Mouse (Mus musculus) forebrain, postnatal 0 days (tissue): ENCODE measurements around the gene Cdk2ap2. TPM values are rescaled to one million over a fixed set of nuclear protein-coding genes. Genes with fewer than 3 reads are reported as not detected.

Source experiments
- ATAC-seq: fragments of 200-750 bp; cut with Nextera tagmentation; 2 replicates; pipeline ENCODE4 v1.8.0; 2017; ENCODE audit warnings: mild to moderate bottlenecking, moderate library complexity
- DNase-seq: peaks from one replicate; pipeline ENCODE4 v3.0.0-alpha.2; 2015
- H3K27ac ChIP-seq: fragments of 300-500 bp; sonication (generic); 2 replicates; pipeline ENCODE4 v1.5.1; 2014; ENCODE audit warnings: low read depth, mild to moderate bottlenecking, antibody characterized with exemption, low read length, moderate library complexity, mixed read lengths
- H3K27me3 ChIP-seq: fragments of 300-500 bp; sonication (generic); 2 replicates; pipeline ENCODE4 v1.6.1; 2014; ENCODE audit warnings: mild to moderate bottlenecking, low read length, mixed read lengths; ENCODE audit not compliant: insufficient read depth
- H3K36me3 ChIP-seq: fragments of 300-500 bp; sonication (generic); 2 replicates; pipeline ENCODE4 v1.6.1; 2014; ENCODE audit warnings: mild to moderate bottlenecking, moderate library complexity; ENCODE audit not compliant: insufficient read depth
- H3K4me1 ChIP-seq: fragments of 300-500 bp; sonication (generic); 2 replicates; pipeline ENCODE4 v1.6.1; 2014; ENCODE audit warnings: antibody characterized with exemption; ENCODE audit not compliant: insufficient read depth
- H3K4me2 ChIP-seq: fragments of 300-500 bp; sonication (generic); 2 replicates; pipeline ENCODE4 v1.6.1; 2014; ENCODE audit warnings: low read depth, mild to moderate bottlenecking, moderate library complexity
- H3K4me3 ChIP-seq: fragments of 300-500 bp; sonication (generic); 2 replicates; pipeline ENCODE4 v1.5.1; 2014; ENCODE audit warnings: low read depth, low read length, mixed read lengths
- H3K9ac ChIP-seq: fragments of 300-500 bp; sonication (generic); 2 replicates; pipeline ENCODE4 v1.6.1; 2014; ENCODE audit warnings: mild to moderate bottlenecking
- H3K9me3 ChIP-seq: fragments of 300-500 bp; sonication (generic); 2 replicates; pipeline ENCODE4 v1.6.1; 2016; ENCODE audit warnings: low read length
- CTCF ChIP-seq: sonication (generic); IDR thresholded peaks from 2 replicates; pipeline ENCODE4 v1.5.1; 2016; ENCODE audit warnings: antibody characterized with exemption, control low read depth, low read depth
- WGBS: fragments of 180-500 bp; shearing (Covaris S2); extraction: QIAGEN DNeasy Blood & Tissue Kit; methylation state at CpG from one replicate; pipeline ENCODE4 v1.1.7; 2014; 5-methylcytosine and 5-hydroxymethylcytosine counted together
- polyA plus RNA-seq: library from polyadenylated mRNA; unstranded; fragments of >200 nt; fragmentation: Nextera tagmentation; extraction: Ambion mirVana; gene quantifications from 2 replicates; pipeline ENCODE4 v1.2.1, GENCODE M21; 2015
- total RNA-seq: library from RNA; depleted of rRNA; stranded (reverse); fragments of >200 nt; gene quantifications from 2 replicates; pipeline ENCODE4 v1.2.3, GENCODE M21; 2014

Cdk2ap2 gene
- total and polyA plus RNA-seq, 2 experiments from 2014 or later, result 34.4 to 59.9 TPM

DNA sequence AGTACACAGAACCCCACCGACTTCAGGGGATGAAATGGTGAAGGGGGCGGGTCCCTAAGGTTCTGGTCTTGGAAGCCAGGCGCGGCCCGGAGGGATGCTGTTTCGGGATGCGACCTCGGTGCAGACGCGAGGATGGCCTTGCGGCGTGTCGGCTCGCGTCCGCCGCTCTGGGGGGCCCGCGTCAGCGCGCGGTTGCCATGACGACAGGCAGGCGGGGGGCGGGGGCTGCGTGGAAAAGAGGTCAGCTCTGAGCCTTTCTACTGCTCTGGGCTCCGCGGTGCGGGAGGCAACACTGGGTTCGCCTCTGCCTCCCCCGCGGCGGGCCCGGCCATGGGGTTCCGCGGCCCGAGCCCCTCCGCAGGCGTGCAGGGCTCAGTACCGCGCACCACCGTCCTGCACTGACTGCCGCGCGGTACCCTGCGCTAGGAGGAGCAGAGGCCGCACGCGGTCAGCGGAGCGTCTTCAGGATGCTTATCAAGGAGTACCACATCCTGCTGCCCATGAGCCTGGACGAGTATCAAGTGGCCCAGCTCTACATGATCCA lies 3.8 kb downstream of the Cdk2ap2 start:
- no peak; the same call in 1 of the 2 replicates for TF ChIP-seq CTCF
- 0 out of 2 replicates have a peak, but pooled peaks cover 11% of the 10 kb centered on the region for H3K4me1 ChIP-seq
- H3K27me3 ChIP-seq, result no peaks in the 10 kb centered on the region
- 2% methylated on average over 51 of the region's 52 CpGs for WGBS
- peak; percentile 78 for DNase-seq
- H3K9me3 ChIP-seq, result no peaks in the 10 kb centered on the region
- peak overlapping the region; percentile 76 for H3K4me2 ChIP-seq
- H3K27ac ChIP-seq, result peak overlapping the region; percentile 71
- peak; percentile 12 for ATAC-seq
- H3K9ac ChIP-seq, result peak overlapping the region; percentile 84
- peak overlapping the region; percentile 63 for H3K4me3 ChIP-seq
- H3K36me3 ChIP-seq, result peaks cover 19% of the 10 kb centered on the region

DNA sequence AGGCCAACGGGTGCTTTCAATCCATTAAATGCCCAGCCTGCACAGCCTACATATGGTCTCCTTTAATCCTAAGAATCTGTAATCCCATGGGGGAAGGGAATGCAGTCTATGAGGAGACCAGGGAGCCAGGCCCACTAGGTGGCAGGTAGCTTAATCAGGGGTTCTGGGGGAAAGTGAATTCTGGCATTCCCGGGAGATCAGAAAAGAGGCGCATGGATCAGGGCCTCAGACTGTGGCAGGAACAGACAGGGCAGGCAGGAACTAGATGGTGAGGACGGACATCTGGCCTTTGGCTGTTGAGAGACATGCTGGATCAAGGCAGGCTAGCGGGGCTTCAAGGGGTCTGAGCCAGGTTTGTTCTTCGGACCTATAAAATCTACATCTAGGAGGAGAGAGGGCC lies 4.5 kb downstream of the Cdk2ap2 start:
- Histone ChIP-seq H3K9ac (peak overlapping the region; percentile 84), H3K27ac (0 out of 2 replicates have a peak overlapping the region, but pooled peaks have one; percentile 29), H3K36me3 (peaks cover 24% of the 10 kb centered on the region), H3K4me3 (peak overlapping the region; percentile 63), H3K4me2 (peak overlapping the region; percentile 76), H3K4me1 (0 out of 2 replicates have a peak, but pooled peaks cover 7% of the 10 kb centered on the region), H3K9me3 (no peaks in the 10 kb centered on the region), H3K27me3 (no peaks in the 10 kb centered on the region)
- 56% methylated on average over 6 of the region's 6 CpGs for WGBS
- DNase-seq (no peak), ATAC-seq (no peak)
- peak; percentile 37; the same call in 1 of the 2 replicates for TF ChIP-seq CTCF

DNA sequence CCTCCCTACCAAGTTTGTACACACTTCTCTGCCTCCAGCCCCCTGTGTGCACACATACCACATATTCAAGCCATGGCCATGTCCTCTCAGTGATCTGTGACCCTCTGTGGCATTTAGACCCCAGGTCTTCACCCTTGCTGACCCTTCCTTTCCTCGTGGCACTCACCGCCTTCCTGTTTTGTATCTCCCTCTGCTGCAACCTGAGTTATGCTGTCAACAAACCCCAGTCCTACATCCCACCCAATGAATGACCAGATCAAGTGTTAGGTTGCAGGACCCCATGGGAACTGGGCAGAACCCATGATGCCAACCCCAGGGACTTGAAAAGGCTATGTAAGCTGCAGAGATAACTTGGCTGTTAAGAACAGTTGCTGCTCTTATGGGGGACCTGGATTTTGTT lies 5.1 kb downstream of the Cdk2ap2 start:
- no peak for TF ChIP-seq CTCF
- DNase-seq, result no peak
- H3K9ac ChIP-seq, result no peak overlapping the region

DNA sequence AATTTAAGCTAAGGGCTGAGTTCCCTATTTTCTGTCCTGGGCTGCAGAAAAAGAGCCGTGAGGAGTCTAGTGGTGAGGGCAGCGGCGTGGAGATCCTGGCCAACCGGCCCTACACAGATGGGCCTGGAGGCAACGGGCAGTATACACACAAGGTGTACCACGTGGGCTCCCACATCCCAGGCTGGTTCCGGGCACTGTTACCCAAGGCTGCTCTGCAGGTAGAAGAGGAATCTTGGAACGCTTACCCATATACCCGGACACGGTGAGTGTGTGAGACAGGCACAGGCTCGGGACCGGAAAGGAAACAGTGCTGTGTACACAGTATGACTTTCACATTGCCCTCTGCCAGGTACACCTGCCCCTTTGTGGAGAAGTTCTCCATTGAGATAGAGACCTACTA lies 5.6 kb downstream of the Cdk2ap2 start:
- Histone ChIP-seq H3K27me3 (no peaks in the 10 kb centered on the region), H3K9ac (no peak overlapping the region), H3K36me3 (peaks cover 34% of the 10 kb centered on the region), H3K4me2 (no peak overlapping the region), H3K9me3 (no peaks in the 10 kb centered on the region), H3K4me1 (0 out of 2 replicates have a peak, but pooled peaks cover 7% of the 10 kb centered on the region), H3K27ac (no peak overlapping the region), H3K4me3 (no peak overlapping the region)
- DNase-seq (no peak), ATAC-seq (no peak)
- WGBS, result 96% methylated on average over 12 of the region's 12 CpGs
- TF ChIP-seq CTCF, result no peak

More for the DNA sequence above, 5.1 kb downstream of the Cdk2ap2 start:
- ATAC-seq, result no peak
- 0 out of 2 replicates have a peak, but pooled peaks cover 7% of the 10 kb centered on the region for H3K4me1 ChIP-seq
- no peak overlapping the region for H3K27ac ChIP-seq
- H3K4me3 ChIP-seq, result no peak overlapping the region; the same call in 1 of the 2 replicates
- peaks cover 30% of the 10 kb centered on the region for H3K36me3 ChIP-seq
- H3K4me2 ChIP-seq, result peak overlapping the region; percentile 76; the same call in 1 of the 2 replicates
- WGBS, result 91% methylated on average over 2 of the region's 2 CpGs
- no peaks in the 10 kb centered on the region for H3K27me3 ChIP-seq
- no peaks in the 10 kb centered on the region for H3K9me3 ChIP-seq

DNA sequence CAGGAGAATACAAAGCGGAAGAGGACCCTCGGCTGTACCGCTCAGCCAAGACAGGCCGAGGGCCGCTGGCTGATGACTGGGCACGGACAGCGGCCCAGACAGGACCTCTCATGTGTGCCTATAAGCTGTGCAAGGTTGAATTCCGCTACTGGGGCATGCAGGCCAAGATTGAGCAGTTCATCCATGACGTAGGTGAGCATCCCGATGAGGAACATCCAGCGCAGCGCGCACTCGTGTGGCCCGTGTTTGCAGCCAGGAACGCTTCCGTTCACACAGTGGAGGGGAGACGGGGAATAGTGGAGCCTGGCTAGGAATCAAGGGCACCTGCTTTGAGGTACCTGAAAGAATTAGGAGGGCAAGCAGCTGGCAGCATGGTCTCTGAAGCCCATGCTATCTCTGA lies 6.3 kb downstream of the Cdk2ap2 start:
- H3K9ac ChIP-seq, result no peak overlapping the region
- no peak overlapping the region for H3K4me3 ChIP-seq
- H3K4me1 ChIP-seq, result 0 out of 2 replicates have a peak, but pooled peaks cover 7% of the 10 kb centered on the region
- no peak overlapping the region for H3K4me2 ChIP-seq
- no peak for DNase-seq
- no peaks in the 10 kb centered on the region for H3K27me3 ChIP-seq
- no peak for TF ChIP-seq CTCF
- 95% methylated on average over 18 of the region's 18 CpGs for WGBS
- no peak for ATAC-seq
- H3K9me3 ChIP-seq, result no peaks in the 10 kb centered on the region
- H3K36me3 ChIP-seq, result peaks cover 41% of the 10 kb centered on the region
- H3K27ac ChIP-seq, result no peak overlapping the region

DNA sequence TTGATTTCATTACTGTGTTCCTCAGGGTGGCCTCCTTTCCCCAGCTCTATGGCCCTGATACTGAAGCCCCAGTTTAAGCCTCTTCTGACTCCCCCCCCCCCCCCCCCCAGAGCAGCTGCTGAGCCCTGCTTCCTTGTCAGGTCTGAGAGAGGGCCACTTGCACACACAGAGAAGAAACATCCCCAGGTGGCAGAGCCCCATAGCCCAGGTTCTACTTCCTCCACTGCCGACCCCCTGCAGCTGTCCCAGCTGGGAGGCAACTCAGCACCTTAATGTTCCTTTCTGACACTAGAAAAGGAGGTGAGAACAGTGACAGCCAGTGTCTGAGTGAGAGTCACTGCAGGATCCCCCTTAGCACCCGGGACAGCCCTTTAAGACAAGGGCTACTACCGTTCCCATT lies 6.8 kb downstream of the Cdk2ap2 start:
- H3K4me1 ChIP-seq, result 0 out of 2 replicates have a peak, but pooled peaks cover 7% of the 10 kb centered on the region
- H3K4me3 ChIP-seq, result no peak overlapping the region
- no peak overlapping the region for H3K4me2 ChIP-seq
- no peak overlapping the region for H3K27ac ChIP-seq
- no peak overlapping the region for H3K9ac ChIP-seq
- TF ChIP-seq CTCF, result no peak
- peaks cover 44% of the 10 kb centered on the region for H3K36me3 ChIP-seq
- WGBS, result 87% methylated on average over 3 of the region's 3 CpGs
- no peaks in the 10 kb centered on the region for H3K9me3 ChIP-seq
- DNase-seq, result no peak
- ATAC-seq, result no peak
- no peaks in the 10 kb centered on the region for H3K27me3 ChIP-seq

DNA sequence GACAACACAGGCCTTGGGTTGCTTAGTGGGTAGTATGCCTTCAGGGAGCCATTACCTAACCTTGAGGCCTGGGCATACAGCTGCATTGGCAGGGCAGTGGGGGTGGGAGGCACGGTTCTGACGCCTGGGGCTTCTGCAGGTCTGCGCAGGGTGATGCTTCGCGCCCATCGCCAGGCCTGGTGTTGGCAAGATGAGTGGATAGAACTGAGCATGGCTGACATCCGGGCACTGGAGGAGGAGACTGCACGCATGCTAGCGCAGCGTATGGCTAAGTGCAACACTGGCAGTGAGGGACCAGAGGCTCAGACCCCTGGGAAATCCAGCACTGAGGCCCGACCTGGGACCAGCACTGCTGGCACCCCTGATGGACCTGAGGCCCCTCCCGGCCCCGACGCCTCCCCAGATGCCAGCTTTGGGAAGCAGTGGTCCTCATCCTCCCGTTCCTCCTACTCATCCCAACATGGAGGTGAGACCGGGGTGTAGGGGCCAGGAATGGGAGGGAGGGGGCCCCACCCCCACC lies 7.8 kb downstream of the Cdk2ap2 start:
- ATAC-seq, result no peak
- WGBS, result 94% methylated on average over 16 of the region's 16 CpGs
- H3K36me3 ChIP-seq, result peaks cover 44% of the 10 kb centered on the region

More for the DNA sequence above, 7.8 kb downstream of the Cdk2ap2 start:
- H3K4me3 ChIP-seq, result no peak overlapping the region
- no peaks in the 10 kb centered on the region for H3K9me3 ChIP-seq
- no peak overlapping the region for H3K4me2 ChIP-seq
- H3K27me3 ChIP-seq, result no peaks in the 10 kb centered on the region
- DNase-seq, result no peak
- H3K27ac ChIP-seq, result no peak overlapping the region
- 0 out of 2 replicates have a peak, but pooled peaks cover 7% of the 10 kb centered on the region for H3K4me1 ChIP-seq
- TF ChIP-seq CTCF, result no peak
- H3K9ac ChIP-seq, result no peak overlapping the region
